Mouse (Mus musculus) cerebellum, adult 2 months (tissue): ENCODE measurements around the gene Il31.

Source experiments
- CTCF ChIP-seq: fragments of 200-500 bp; IDR thresholded peaks from 2 replicates; pipeline ENCODE4 v1.5.1; 2011; ENCODE audit warnings: low read depth, mild to moderate bottlenecking, control low read depth, low read length, moderate library complexity, borderline replicate concordance; ENCODE audit not compliant: insufficient read depth
- POLR2A ChIP-seq: fragments of 200-500 bp; IDR thresholded peaks from 2 replicates; pipeline ENCODE4 v1.6.1; 2011; ENCODE audit warnings: low read length, control low read depth, borderline replicate concordance; ENCODE audit not compliant: insufficient read depth

- TF ChIP-seq POLR2A (no peak), CTCF (no peak)
Measured at GRCm38 (mm10) chr5:123528641-123529040, 39.4 kb upstream of the Il31 start.
